Mouse (Mus musculus) liver, adult 2 months (tissue): ENCODE data around the gene Mogat1.

Experiments used
- CTCF ChIP-seq: fragments of 200-500 bp; IDR thresholded peaks from 2 replicates; pipeline ENCODE4 v1.5.1; 2011; ENCODE audit warnings: low read depth, low read length, control low read depth
- POLR2A ChIP-seq: fragments of 200-500 bp; IDR thresholded peaks from 2 replicates; pipeline ENCODE4 v1.6.1; 2011; ENCODE audit warnings: low read length, control low read depth; ENCODE audit not compliant: insufficient read depth; ENCODE audit errors: extremely low read depth

DNA sequence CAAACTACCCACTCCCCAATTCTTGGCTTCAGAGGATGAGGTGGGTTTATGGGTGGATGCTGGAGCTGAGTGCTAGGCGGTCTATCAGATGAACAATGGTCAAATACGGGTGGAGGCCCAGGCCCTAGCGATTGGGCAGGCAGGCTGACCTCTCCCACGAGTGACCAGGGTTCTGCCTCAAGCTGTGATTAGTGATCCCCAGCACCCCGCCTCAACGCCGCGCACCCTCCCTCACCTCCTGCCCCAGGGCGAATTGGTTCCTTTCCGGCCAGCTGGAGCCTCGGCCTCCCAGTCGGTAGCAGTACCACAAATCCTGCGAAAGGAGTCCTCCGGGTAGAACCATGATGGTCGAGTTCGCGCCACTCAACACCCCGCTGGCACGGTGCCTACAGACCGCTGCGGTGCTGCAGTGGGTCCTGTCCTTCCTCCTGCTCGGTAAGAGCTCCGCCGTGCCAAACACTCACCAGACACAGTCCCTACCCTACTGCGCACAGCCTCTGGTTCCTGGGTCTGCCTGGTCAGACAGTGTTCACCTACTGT lies 900 bp downstream of the Mogat1 start, which contains the start of gene BC035947:
- TF ChIP-seq CTCF (no peak), POLR2A (no peak)
